Mouse (Mus musculus) midbrain, postnatal 0 days (tissue): ENCODE measurements at regions not wholly inside any gene's neighbourhood (a gene's known extent, or its start where the extent isn't known, plus 50 kb on each side); places are given as distances from the start of the nearest gene placed in this dataset.
A peak's percentile ranks its signal among the peaks of the same experiment; 100 is the strongest.

Source experiments
- ATAC-seq: fragments of 200-750 bp; cut with Nextera tagmentation; 2 replicates; pipeline ENCODE4 v1.8.0; 2017; ENCODE audit warnings: moderate number of reproducible peaks, mild to moderate bottlenecking, moderate TSS enrichment, moderate library complexity; ENCODE audit not compliant: low FRiP score
- DNase-seq: peaks from one replicate; pipeline ENCODE4 v3.0.0-alpha.2; 2015; ENCODE audit warnings: low spot score
- H3K27ac ChIP-seq: fragments of 300-500 bp; sonication (generic); 2 replicates; pipeline ENCODE4 v1.5.1; 2014; ENCODE audit warnings: low read depth, mild to moderate bottlenecking, low read length, mixed read lengths
- H3K27me3 ChIP-seq: fragments of 300-500 bp; sonication (generic); 2 replicates; pipeline ENCODE4 v1.6.1; 2014; ENCODE audit warnings: low read length, control low read depth, mixed read lengths; ENCODE audit not compliant: insufficient read depth
- H3K36me3 ChIP-seq: fragments of 300-500 bp; sonication (generic); 2 replicates; pipeline ENCODE4 v1.6.1; 2014; ENCODE audit warnings: low read length, control low read depth, mixed read lengths; ENCODE audit not compliant: insufficient read depth
- H3K4me1 ChIP-seq: fragments of 300-500 bp; sonication (generic); 2 replicates; pipeline ENCODE4 v1.6.1; 2014; ENCODE audit warnings: mild to moderate bottlenecking, control low read depth, antibody characterized with exemption, low read length, mixed read lengths; ENCODE audit not compliant: insufficient read depth
- H3K4me2 ChIP-seq: fragments of 300-500 bp; sonication (generic); 2 replicates; pipeline ENCODE4 v1.6.1; 2014; ENCODE audit warnings: low read depth, mild to moderate bottlenecking, low read length, mixed read lengths; ENCODE audit not compliant: poor library complexity, severe bottlenecking
- H3K4me3 ChIP-seq: fragments of 300-500 bp; sonication (generic); 2 replicates; pipeline ENCODE4 v1.5.1; 2014; ENCODE audit warnings: low read depth, mild to moderate bottlenecking, low read length, moderate library complexity
- H3K9ac ChIP-seq: fragments of 300-500 bp; sonication (generic); replicated peaks from 2 replicates; pipeline ENCODE4 v1.6.1; 2014; ENCODE audit warnings: mild to moderate bottlenecking, low read length, moderate library complexity, mixed read lengths; ENCODE audit not compliant: poor library complexity, severe bottlenecking
- H3K9me3 ChIP-seq: fragments of 300-500 bp; sonication (generic); 2 replicates; pipeline ENCODE4 v1.6.1; 2016; ENCODE audit warnings: low read length, control low read depth
- CTCF ChIP-seq: IDR thresholded peaks from 2 replicates; pipeline ENCODE4 v1.5.1; 2016; ENCODE audit warnings: antibody characterized with exemption, mild to moderate bottlenecking
- WGBS: fragments of 180-500 bp; shearing (Covaris S2); extraction: QIAGEN DNeasy Blood & Tissue Kit; methylation state at CpG from one replicate; pipeline ENCODE4 v1.1.7; 2014; 5-methylcytosine and 5-hydroxymethylcytosine counted together

GRCm38 (mm10) chr15:49043035-49043434 lies 4841.7 kb upstream of the Gm7489 start:
- no peak for ATAC-seq
- Histone ChIP-seq H3K9ac (no peak overlapping the region), H3K36me3 (no peaks in the 10 kb centered on the region), H3K27me3 (no peaks in the 10 kb centered on the region), H3K9me3 (no peaks in the 10 kb centered on the region), H3K4me1 (no peaks in the 10 kb centered on the region), H3K4me2 (no peak overlapping the region), H3K4me3 (no peak overlapping the region), H3K27ac (no peak overlapping the region)
- whole genome bisulfite sequencing = 76% methylated on average over 2 of the region's 2 CpGs
- no peak for TF ChIP-seq CTCF
- DNase-seq = no peak

- Histone ChIP-seq H3K27me3 (no peaks in the 10 kb centered on the region), H3K27ac (no peak overlapping the region), H3K9me3 (no peaks in the 10 kb centered on the region), H3K4me3 (no peak overlapping the region), H3K4me1 (no peaks in the 10 kb centered on the region), H3K4me2 (no peak overlapping the region), H3K9ac (no peak overlapping the region), H3K36me3 (no peaks in the 10 kb centered on the region)
- no peak for TF ChIP-seq CTCF
- 89% methylated on average over 1 of the region's 1 CpGs for WGBS
- no peak for DNase-seq
- ATAC-seq = no peak
These were observed 4819.6 kb upstream of the Gm7489 start for GRCm38 (mm10) chr15:49065069-49065468.

GRCm38 (mm10) chr15:49065875-49066274 lies 4818.8 kb upstream of the Gm7489 start:
- Histone ChIP-seq H3K4me1 (no peaks in the 10 kb centered on the region), H3K9me3 (no peaks in the 10 kb centered on the region), H3K9ac (no peak overlapping the region), H3K27me3 (no peaks in the 10 kb centered on the region), H3K27ac (no peak overlapping the region), H3K4me3 (no peak overlapping the region), H3K36me3 (no peaks in the 10 kb centered on the region), H3K4me2 (no peak overlapping the region)
- ATAC-seq (no peak), DNase-seq (peak; percentile 75)
- no peak for TF ChIP-seq CTCF

- WGBS = 82% methylated on average over 2 of the region's 2 CpGs
- ATAC-seq (no peak), DNase-seq (no peak)
- Histone ChIP-seq H3K9me3 (no peaks in the 10 kb centered on the region), H3K9ac (no peak overlapping the region), H3K27ac (no peak overlapping the region), H3K4me3 (no peak overlapping the region), H3K4me2 (no peak overlapping the region), H3K4me1 (no peaks in the 10 kb centered on the region), H3K27me3 (no peaks in the 10 kb centered on the region), H3K36me3 (no peaks in the 10 kb centered on the region)
- no peak for TF ChIP-seq CTCF
These were observed 4818.3 kb upstream of the Gm7489 start for GRCm38 (mm10) chr15:49066367-49066766.
